Mouse (Mus musculus) naive thymus-derived CD4-positive, alpha-beta T cell, adult 2 months (primary cell): ENCODE results near the gene Ufsp2.

Experiments used
- DNase-seq: peaks from one replicate; pipeline ENCODE4 v3.0.0-alpha.2; 2011; ENCODE audit warnings: low read depth

Gene Ufsp2

GRCm38 (mm10) chr8:46010746-46011680, 35.7 kb downstream of the Ufsp2 start:
- DNase-seq, result no peak

- no peak for DNase-seq
These were observed 46.9 kb downstream of the Ufsp2 start for GRCm38 (mm10) chr8:46022203-46022602.

- no peak for DNase-seq
These were observed 47.4 kb downstream of the Ufsp2 start for GRCm38 (mm10) chr8:46022758-46023157.

- no peak for DNase-seq
These were observed 49.1 kb downstream of the Ufsp2 start for GRCm38 (mm10) chr8:46024392-46024791.

GRCm38 (mm10) chr8:46036217-46036616, 60.9 kb downstream of the Ufsp2 start:
- DNase-seq, result no peak

- DNase-seq, result no peak
These were observed 64.3 kb downstream of the Ufsp2 start for GRCm38 (mm10) chr8:46039666-46040065.

GRCm38 (mm10) chr8:46040260-46040659, 64.9 kb downstream of the Ufsp2 start:
- no peak for DNase-seq
